Mouse (Mus musculus) erythroblast, adult 5-6 weeks (primary cell): ENCODE results near the gene Gm21885. TPM values are rescaled to one million over a fixed set of nuclear protein-coding genes. Genes with fewer than 3 reads are reported as not detected.

Source experiments
- total RNA-seq, 2 experiments: library from RNA; stranded (forward) in 1 of 2; stranded (reverse) in 1 of 2; fragments of 150-400 nt in 1 of 2; fragments of 200-764, 138-1000 nt in 1 of 2; gene quantifications; 2 replicates each; pipeline versions ENCODE4 v1.2.3 to v1.2.4; 2015 to 2017; ENCODE audit warnings: low replicate concordance in 2 of 2

Gm21885 gene
- total RNA-seq, 2 experiments from 2014 or later: not detected

Other genes starting within 250 kb of the Gm21885 start
- gene Tob1, start 70.4 kb upstream of the Gm21885 start, total RNA-seq (2015; ENCODE audit: low replicate concordance): 3.5 and 6.1 TPM in 2 replicates
- 5.3 and 7.5 TPM in 2 replicates for gene Tob1, start 70.4 kb upstream of the Gm21885 start, total RNA-seq (2017; ENCODE audit: low replicate concordance)
- not detected in 2 replicates for gene Wfikkn2, start 35.9 kb upstream of the Gm21885 start, total RNA-seq (2015; ENCODE audit: low replicate concordance)
- not detected in 2 replicates for gene Wfikkn2, start 35.9 kb upstream of the Gm21885 start, total RNA-seq (2017; ENCODE audit: low replicate concordance)
- 140 and 142 TPM in 2 replicates for gene Luc7l3, start 40.1 kb downstream of the Gm21885 start, total RNA-seq (2015; ENCODE audit: low replicate concordance)
- 373 and 416 TPM in 2 replicates for gene Luc7l3, start 40.1 kb downstream of the Gm21885 start, total RNA-seq (2017; ENCODE audit: low replicate concordance)
- 4.0 and 4.4 TPM in 2 replicates for gene Ankrd40, start 46.1 kb downstream of the Gm21885 start, total RNA-seq (2015; ENCODE audit: low replicate concordance)
- 13.4 and 17.4 TPM in 2 replicates for gene Ankrd40, start 46.1 kb downstream of the Gm21885 start, total RNA-seq (2017; ENCODE audit: low replicate concordance)
- 4.2 TPM in 1 of 2 replicates, not detected in the other for gene Abcc3, start 111.1 kb downstream of the Gm21885 start, total RNA-seq (2015; ENCODE audit: low replicate concordance)
- 3.2 and 8.6 TPM in 2 replicates for gene Abcc3, start 111.1 kb downstream of the Gm21885 start, total RNA-seq (2017; ENCODE audit: low replicate concordance)
- gene Cacna1g, start 192.3 kb downstream of the Gm21885 start, total RNA-seq (2015; ENCODE audit: low replicate concordance): 109 and 122 TPM in 2 replicates
- gene Cacna1g, start 192.3 kb downstream of the Gm21885 start, total RNA-seq (2017; ENCODE audit: low replicate concordance): 78.9 and 102 TPM in 2 replicates
- gene Spata20, start 204.3 kb downstream of the Gm21885 start, total RNA-seq (2015; ENCODE audit: low replicate concordance): not detected in 2 replicates
- not detected in 2 replicates for gene Spata20, start 204.3 kb downstream of the Gm21885 start, total RNA-seq (2017; ENCODE audit: low replicate concordance)
- gene Epn3, start 218.1 kb downstream of the Gm21885 start, total RNA-seq (2015; ENCODE audit: low replicate concordance): not detected in 2 replicates
- not detected in 2 replicates for gene Epn3, start 218.1 kb downstream of the Gm21885 start, total RNA-seq (2017; ENCODE audit: low replicate concordance)
- gene Mycbpap, start 239.9 kb downstream of the Gm21885 start, total RNA-seq (2015; ENCODE audit: low replicate concordance): not detected in 2 replicates
- gene Mycbpap, start 239.9 kb downstream of the Gm21885 start, total RNA-seq (2017; ENCODE audit: low replicate concordance): not detected in 2 replicates